Comparison of ENCODE assay signal across 26 mouse cellular contexts in the genomic region with DNA sequence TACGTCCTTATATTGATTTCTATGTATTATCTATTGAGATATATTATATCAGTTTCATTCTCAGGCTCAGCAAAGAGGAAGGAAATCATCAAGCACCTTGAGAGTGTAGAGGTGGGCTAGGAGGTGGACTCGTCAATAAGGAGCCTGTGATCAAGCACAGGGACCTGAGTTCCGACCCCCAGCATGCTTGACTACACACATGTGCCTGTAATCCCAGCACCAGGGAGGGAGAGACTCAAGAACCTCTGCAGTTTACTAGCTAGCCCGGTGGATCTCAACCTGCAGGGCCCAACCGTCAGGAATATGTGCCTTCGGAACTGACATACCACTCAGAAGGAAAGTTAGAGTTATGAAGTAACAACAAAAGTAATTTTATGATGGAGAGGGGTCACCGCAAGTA.
"Had no signal": no experiment of that assay in that cellular context is flagged by ENCODE, and none has a peak within 500 bp of the region (broad histone marks: within the 10 kb centered on the region; RNA-seq: fewer than 3 reads in every experiment).

No protein-coding gene starts in this region.

- H3K4me1 ChIP-seq: embryonic facial prominence, embryonic 13.5 days; embryonic facial prominence, embryonic 15.5 days; forebrain, embryonic 15.5 days had no signal

- DNase-seq: cerebellum, adult 2 months; cerebellum, adult 8-10 months; cerebellum, adult 9-10 months; cerebellum, adult 9-11 months; cerebellum, postnatal 10 days; cerebellum, postnatal 14 days; cerebellum, postnatal 25 days; cerebellum, postnatal 36 days; embryo, embryonic 11 days; forebrain, postnatal 0 days; gastrocnemius, adult 2 months; gastrocnemius, postnatal 10 days; gastrocnemius, postnatal 14 days; gastrocnemius, postnatal 25 days; gastrocnemius, postnatal 36 days; heart, adult 18-20 months; heart, adult 2 months had no signal

- H3K4me3 ChIP-seq: embryonic facial prominence, embryonic 10.5 days; embryonic facial prominence, embryonic 12.5 days; embryonic facial prominence, embryonic 13.5 days; embryonic facial prominence, embryonic 15.5 days; erythroblast, embryonic 14.5 days; forebrain, embryonic 10.5 days; forebrain, embryonic 12.5 days; forebrain, embryonic 13.5 days; forebrain, embryonic 15.5 days; gastrocnemius, adult 2 months; heart, adult 2 months had no signal

- H3K9me3 ChIP-seq: embryonic facial prominence, embryonic 10.5 days; embryonic facial prominence, embryonic 12.5 days; embryonic facial prominence, embryonic 13.5 days; embryonic facial prominence, embryonic 15.5 days; forebrain, embryonic 10.5 days; forebrain, embryonic 12.5 days; forebrain, embryonic 13.5 days; forebrain, embryonic 15.5 days had no signal

- H3K36me3 ChIP-seq: embryonic facial prominence, embryonic 10.5 days; embryonic facial prominence, embryonic 12.5 days; embryonic facial prominence, embryonic 13.5 days; embryonic facial prominence, embryonic 15.5 days; forebrain, embryonic 10.5 days; forebrain, embryonic 12.5 days; forebrain, embryonic 15.5 days had no signal

- H3K27me3 ChIP-seq: embryonic facial prominence, embryonic 12.5 days; embryonic facial prominence, embryonic 13.5 days; embryonic facial prominence, embryonic 15.5 days; forebrain, embryonic 12.5 days; forebrain, embryonic 13.5 days; forebrain, embryonic 15.5 days had no signal

- H3K27ac ChIP-seq: embryonic facial prominence, embryonic 10.5 days; embryonic facial prominence, embryonic 12.5 days; embryonic facial prominence, embryonic 13.5 days; embryonic facial prominence, embryonic 15.5 days; forebrain, embryonic 10.5 days; forebrain, embryonic 12.5 days; forebrain, embryonic 13.5 days; forebrain, embryonic 15.5 days; gastrocnemius, adult 2 months; heart, adult 2 months had no signal
